Mouse (Mus musculus) lung, embryonic 15.5 days (tissue): Measurements from ENCODE around the gene 1700025G04Rik. TPM values are rescaled to one million over a fixed set of nuclear protein-coding genes. Genes with fewer than 3 reads are reported as not detected.

Source experiments
- ATAC-seq: fragments of 200-750 bp; cut with Nextera tagmentation; 2 replicates; pipeline ENCODE4 v1.8.0; 2017; ENCODE audit warnings: moderate number of reproducible peaks, borderline replicate concordance; ENCODE audit not compliant: low FRiP score, low TSS enrichment; ENCODE audit errors: extremely low read depth
- H3K27ac ChIP-seq: fragments of 300-500 bp; sonication (generic); 2 replicates; pipeline ENCODE4 v1.5.1; 2015; ENCODE audit warnings: moderate library complexity, mild to moderate bottlenecking, inconsistent platforms
- H3K27me3 ChIP-seq: fragments of 300-500 bp; sonication (generic); 2 replicates; pipeline ENCODE4 v1.6.1; 2015; ENCODE audit warnings: inconsistent platforms
- H3K36me3 ChIP-seq: fragments of 300-500 bp; sonication (generic); 2 replicates; pipeline ENCODE4 v1.6.1; 2015; ENCODE audit warnings: inconsistent platforms
- H3K4me1 ChIP-seq: fragments of 300-500 bp; sonication (generic); 2 replicates; pipeline ENCODE4 v1.6.1; 2015; ENCODE audit warnings: inconsistent platforms
- H3K4me2 ChIP-seq: fragments of 300-500 bp; sonication (generic); 2 replicates; pipeline ENCODE4 v1.6.1; 2015; ENCODE audit warnings: inconsistent platforms, mild to moderate bottlenecking, moderate library complexity
- H3K4me3 ChIP-seq: fragments of 300-500 bp; sonication (generic); 2 replicates; pipeline ENCODE4 v1.5.1; 2015; ENCODE audit warnings: mild to moderate bottlenecking, inconsistent platforms
- H3K9ac ChIP-seq: fragments of 300-500 bp; sonication (generic); 2 replicates; pipeline ENCODE4 v1.6.1; 2015; ENCODE audit warnings: inconsistent platforms
- H3K9me3 ChIP-seq: fragments of 300-500 bp; sonication (generic); 2 replicates; pipeline ENCODE4 v1.6.1; 2016; ENCODE audit warnings: inconsistent platforms
- WGBS: fragments of 180-500 bp; shearing (Covaris S2); methylation state at CpG from one replicate; pipeline ENCODE4 v1.1.7; 2015; 5-methylcytosine and 5-hydroxymethylcytosine counted together
- polyA plus RNA-seq: library from polyadenylated mRNA; unstranded; fragments of >200 nt; fragmentation: Nextera tagmentation; extraction: Ambion mirVana; gene quantifications from 2 replicates; pipeline ENCODE4 v1.2.1, GENCODE M21; 2015

1700025G04Rik gene
- polyA plus RNA-seq, 1 experiment from 2014 or later: 23.5 TPM

- Histone ChIP-seq H3K9me3 (no peaks in the 10 kb centered on the region), H3K9ac (no peak overlapping the region), H3K4me3 (no peak overlapping the region), H3K4me2 (no peak overlapping the region), H3K4me1 (no peaks in the 10 kb centered on the region), H3K27ac (no peak overlapping the region), H3K27me3 (no peaks in the 10 kb centered on the region), H3K36me3 (no peaks in the 10 kb centered on the region)
- ATAC-seq: 0 out of 2 replicates have a peak, but pooled peaks have one; percentile 39
- 69% methylated on average over 9 of the region's 9 CpGs for WGBS
These were observed 171.0 kb downstream of the 1700025G04Rik start for GRCm38 (mm10) chr1:151918806-151919357.

GRCm38 (mm10) chr1:151917736-151918135 is 172.2 kb downstream of the 1700025G04Rik start:
- no peaks in the 10 kb centered on the region for H3K36me3 ChIP-seq
- no peak overlapping the region for H3K27ac ChIP-seq
- H3K9me3 ChIP-seq: no peaks in the 10 kb centered on the region
- no peak overlapping the region for H3K4me3 ChIP-seq
- no peak for ATAC-seq
- no peaks in the 10 kb centered on the region for H3K27me3 ChIP-seq
- no peak overlapping the region for H3K4me2 ChIP-seq
- H3K4me1 ChIP-seq: no peaks in the 10 kb centered on the region
- 83% methylated on average over 3 of the region's 3 CpGs for WGBS
- no peak overlapping the region for H3K9ac ChIP-seq

- no peaks in the 10 kb centered on the region for H3K27me3 ChIP-seq
- no peak overlapping the region for H3K27ac ChIP-seq
- H3K9me3 ChIP-seq: no peaks in the 10 kb centered on the region
- H3K4me3 ChIP-seq: no peak overlapping the region
- H3K4me1 ChIP-seq: no peaks in the 10 kb centered on the region
- H3K9ac ChIP-seq: no peak overlapping the region
- ATAC-seq: no peak
- H3K4me2 ChIP-seq: no peak overlapping the region
- no peaks in the 10 kb centered on the region for H3K36me3 ChIP-seq
- 91% methylated on average over 9 of the region's 9 CpGs for WGBS
These were observed 175.4 kb downstream of the 1700025G04Rik start for GRCm38 (mm10) chr1:151914494-151914893.

- WGBS: 75% methylated on average over 4 of the region's 4 CpGs
- no peaks in the 10 kb centered on the region for H3K36me3 ChIP-seq
- no peak overlapping the region for H3K9ac ChIP-seq
- H3K9me3 ChIP-seq: no peaks in the 10 kb centered on the region
- ATAC-seq: no peak
- no peaks in the 10 kb centered on the region for H3K27me3 ChIP-seq
- no peak overlapping the region for H3K4me2 ChIP-seq
- no peak overlapping the region for H3K27ac ChIP-seq
- H3K4me1 ChIP-seq: no peaks in the 10 kb centered on the region
- H3K4me3 ChIP-seq: no peak overlapping the region
These were observed 182.9 kb downstream of the 1700025G04Rik start for GRCm38 (mm10) chr1:151907014-151907413.

- no peaks in the 10 kb centered on the region for H3K4me1 ChIP-seq
- H3K36me3 ChIP-seq: no peaks in the 10 kb centered on the region
- H3K4me3 ChIP-seq: no peak overlapping the region
- H3K27me3 ChIP-seq: no peaks in the 10 kb centered on the region
- no peak overlapping the region for H3K9ac ChIP-seq
- no peak overlapping the region for H3K4me2 ChIP-seq
- no peaks in the 10 kb centered on the region for H3K9me3 ChIP-seq
- H3K27ac ChIP-seq: no peak overlapping the region
- 71% methylated on average over 12 of the region's 12 CpGs for WGBS
- ATAC-seq: no peak
These were observed 189.1 kb downstream of the 1700025G04Rik start for GRCm38 (mm10) chr1:151900706-151901360.

GRCm38 (mm10) chr1:151899964-151900363 is 190.0 kb downstream of the 1700025G04Rik start:
- ATAC-seq: no peak
- H3K4me2 ChIP-seq: no peak overlapping the region
- H3K4me1 ChIP-seq: no peaks in the 10 kb centered on the region
- H3K36me3 ChIP-seq: no peaks in the 10 kb centered on the region
- no peak overlapping the region for H3K27ac ChIP-seq
- no peaks in the 10 kb centered on the region for H3K27me3 ChIP-seq
- H3K9ac ChIP-seq: no peak overlapping the region
- no peak overlapping the region for H3K4me3 ChIP-seq
- WGBS: 77% methylated on average over 7 of the region's 7 CpGs
- H3K9me3 ChIP-seq: no peaks in the 10 kb centered on the region

- no peak for ATAC-seq
- WGBS: 57% methylated on average over 4 of the region's 4 CpGs
- no peaks in the 10 kb centered on the region for H3K36me3 ChIP-seq
- no peaks in the 10 kb centered on the region for H3K27me3 ChIP-seq
- no peak overlapping the region for H3K9ac ChIP-seq
- H3K9me3 ChIP-seq: no peaks in the 10 kb centered on the region
- H3K27ac ChIP-seq: no peak overlapping the region
- H3K4me1 ChIP-seq: peaks cover 15% of the 10 kb centered on the region
- no peak overlapping the region for H3K4me2 ChIP-seq
- no peak overlapping the region for H3K4me3 ChIP-seq
These were observed 194.5 kb downstream of the 1700025G04Rik start for GRCm38 (mm10) chr1:151895406-151895805.

GRCm38 (mm10) chr1:151893976-151894375 is 195.9 kb downstream of the 1700025G04Rik start:
- H3K36me3 ChIP-seq: no peaks in the 10 kb centered on the region
- ATAC-seq: no peak
- H3K4me3 ChIP-seq: no peak overlapping the region
- no peak overlapping the region for H3K9ac ChIP-seq
- H3K27me3 ChIP-seq: no peaks in the 10 kb centered on the region
- WGBS: 64% methylated on average over 5 of the region's 5 CpGs
- H3K4me2 ChIP-seq: no peak overlapping the region
- H3K27ac ChIP-seq: no peak overlapping the region
- peaks cover 28% of the 10 kb centered on the region for H3K4me1 ChIP-seq
- H3K9me3 ChIP-seq: no peaks in the 10 kb centered on the region

GRCm38 (mm10) chr1:151892008-151892407 is 197.9 kb downstream of the 1700025G04Rik start:
- Histone ChIP-seq H3K4me1 (peaks cover 46% of the 10 kb centered on the region), H3K4me3 (no peak overlapping the region), H3K9me3 (no peaks in the 10 kb centered on the region), H3K27me3 (no peaks in the 10 kb centered on the region), H3K36me3 (no peaks in the 10 kb centered on the region), H3K9ac (no peak overlapping the region), H3K4me2 (no peak overlapping the region), H3K27ac (peak overlapping the region; percentile 86)
- ATAC-seq: no peak
- WGBS: 52% methylated on average over 5 of the region's 5 CpGs

- H3K9me3 ChIP-seq: no peaks in the 10 kb centered on the region
- peak overlapping the region; percentile 8; the same call in 1 of the 2 replicates for H3K4me2 ChIP-seq
- H3K9ac ChIP-seq: no peak overlapping the region
- ATAC-seq: peak; percentile 47
- no peaks in the 10 kb centered on the region for H3K36me3 ChIP-seq
- H3K27me3 ChIP-seq: no peaks in the 10 kb centered on the region
- peak overlapping the region; percentile 86 for H3K27ac ChIP-seq
- 36% methylated on average over 9 of the region's 9 CpGs for WGBS
- peaks cover 52% of the 10 kb centered on the region for H3K4me1 ChIP-seq
- no peak overlapping the region for H3K4me3 ChIP-seq
These were observed 198.7 kb downstream of the 1700025G04Rik start for GRCm38 (mm10) chr1:151891194-151891593.

GRCm38 (mm10) chr1:151890041-151890621 is 199.8 kb downstream of the 1700025G04Rik start:
- H3K36me3 ChIP-seq: no peaks in the 10 kb centered on the region
- no peaks in the 10 kb centered on the region for H3K27me3 ChIP-seq
- ATAC-seq: peak; percentile 77
- peak overlapping the region; percentile 86 for H3K27ac ChIP-seq
- H3K9ac ChIP-seq: no peak overlapping the region
- no peak overlapping the region for H3K4me2 ChIP-seq
- no peak overlapping the region for H3K4me3 ChIP-seq
- 31% methylated on average over 14 of the region's 14 CpGs for WGBS
- H3K4me1 ChIP-seq: peaks cover 53% of the 10 kb centered on the region
- no peaks in the 10 kb centered on the region for H3K9me3 ChIP-seq

- 42% methylated on average over 5 of the region's 5 CpGs for WGBS
These were observed 202.3 kb downstream of the 1700025G04Rik start for GRCm38 (mm10) chr1:151887631-151888030.

More at GRCm38 (mm10) chr1:151887631-151888030, 202.3 kb downstream of the 1700025G04Rik start:
- Histone ChIP-seq H3K4me1 (peaks cover 52% of the 10 kb centered on the region), H3K4me3 (no peak overlapping the region), H3K36me3 (no peaks in the 10 kb centered on the region), H3K4me2 (no peak overlapping the region), H3K9me3 (no peaks in the 10 kb centered on the region), H3K27me3 (no peaks in the 10 kb centered on the region), H3K27ac (peak overlapping the region; percentile 70), H3K9ac (no peak overlapping the region)
- ATAC-seq: peak; percentile 1; the same call in 1 of the 2 replicates
